Mouse (Mus musculus): Measurements from ENCODE around the gene Ppp2r5e.

Gene Ppp2r5e

DNA sequence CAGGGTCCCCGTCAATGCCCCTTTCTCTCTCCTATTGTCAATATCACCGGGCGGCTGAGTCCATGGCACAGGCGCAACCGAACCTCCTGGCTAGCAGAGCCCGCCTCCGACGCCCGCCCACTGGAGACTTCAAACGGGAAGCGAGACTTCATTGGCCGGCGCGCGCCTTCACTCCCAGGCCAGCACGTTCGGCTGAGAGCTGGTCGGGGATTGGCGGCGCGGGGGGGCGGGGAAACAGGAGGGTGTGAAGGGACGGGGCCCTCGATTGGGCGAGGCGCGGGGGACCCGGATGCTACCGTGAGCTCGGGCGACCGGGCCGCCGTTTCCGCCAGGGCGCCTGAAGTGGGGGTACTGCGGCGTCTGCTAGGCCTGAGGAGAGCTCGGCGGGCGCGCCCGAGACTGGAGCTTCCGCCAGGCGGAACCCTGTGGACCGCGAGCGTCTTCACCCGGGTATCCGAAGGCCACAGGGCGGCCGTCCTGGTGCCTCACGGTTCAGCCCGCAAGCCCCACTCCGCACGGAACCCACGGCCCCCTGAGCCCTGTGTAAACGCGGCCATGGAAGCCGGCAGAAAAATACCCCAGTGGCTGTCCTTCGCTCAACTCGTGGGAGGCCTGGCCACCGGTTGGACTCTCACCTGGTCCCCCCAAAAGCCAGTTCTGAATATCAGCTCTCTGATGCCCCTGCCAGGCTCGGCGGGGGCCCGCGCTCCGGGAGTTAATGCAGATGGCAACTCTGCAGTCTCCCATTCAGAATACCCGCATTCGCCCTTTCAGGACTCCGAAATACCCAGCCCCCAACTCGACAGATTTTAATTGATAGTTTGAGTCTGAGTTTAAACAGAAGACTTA lies at the start of gene Ppp2r5e:
TSS of gene Ppp2r5e (minus strand) at position 92 of the 849 bp plus-strand sequence.
- peak; percentile 98 to 99 for DNase-seq

GRCm38 (mm10) chr12:75645780-75646179 lies 49.7 kb upstream of the Ppp2r5e start:
- no peak for DNase-seq

DNA sequence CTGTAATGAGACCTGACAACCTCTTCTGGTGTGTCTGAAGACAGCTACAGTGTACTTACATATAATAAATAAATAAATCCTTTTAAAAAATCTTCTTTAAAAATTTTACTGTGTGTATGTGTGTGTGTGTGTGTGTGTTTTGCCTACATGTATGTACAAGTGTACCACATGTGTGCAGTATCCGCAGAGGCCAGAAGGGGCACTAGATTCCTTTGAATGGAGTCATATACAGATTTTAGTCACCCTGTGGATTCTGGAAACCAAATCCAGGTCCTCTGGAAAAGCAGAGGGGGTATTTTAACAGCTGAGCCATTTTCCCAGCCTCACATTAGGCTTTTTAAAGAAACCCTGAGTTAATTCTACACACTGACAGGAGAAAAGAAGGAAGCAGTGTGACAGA lies 45.7 kb upstream of the Ppp2r5e start:
- no peak for DNase-seq

DNA sequence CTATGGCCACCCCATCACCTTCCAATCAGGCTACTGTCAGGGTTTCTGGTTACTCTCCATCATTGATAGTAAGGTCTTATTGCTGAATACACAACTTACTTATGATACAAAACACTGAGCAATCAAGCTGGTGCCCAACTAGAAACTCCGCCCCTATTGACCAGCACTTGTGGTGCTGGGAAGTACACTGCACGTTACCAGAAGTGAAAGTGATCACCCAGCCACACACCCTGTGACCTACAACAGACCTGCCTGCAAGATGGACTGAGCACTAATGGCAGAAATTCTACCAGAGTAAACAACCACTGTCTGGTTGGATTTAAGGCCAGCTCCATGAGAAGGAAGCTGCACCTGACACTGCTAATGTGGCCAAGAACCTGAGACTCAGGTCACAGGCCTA lies 42.3 kb upstream of the Ppp2r5e start:
- DNase-seq, result no peak

DNA sequence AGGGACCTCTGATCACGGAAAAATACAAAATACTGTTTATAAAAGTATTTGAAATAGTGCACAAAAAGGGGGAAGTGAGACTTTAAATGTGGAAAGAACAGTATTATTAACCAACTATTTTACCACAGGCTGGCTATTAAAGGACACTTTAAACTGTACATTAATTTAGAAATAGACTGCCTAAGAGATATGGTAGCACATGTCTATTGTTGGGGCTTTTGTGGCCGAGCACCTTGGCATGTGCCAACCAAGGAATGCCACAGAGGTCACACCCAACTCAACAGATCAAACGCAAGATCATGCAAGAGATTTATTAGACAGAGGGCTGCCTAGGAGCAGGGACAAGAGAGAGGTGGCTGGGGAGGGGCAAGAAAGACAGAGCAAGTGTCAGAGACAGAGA lies 41.1 kb upstream of the Ppp2r5e start:
- DNase-seq, result no peak

- no peak for DNase-seq
These were observed 39.9 kb upstream of the Ppp2r5e start for GRCm38 (mm10) chr12:75635771-75636430.

GRCm38 (mm10) chr12:75629618-75630017 lies 33.6 kb upstream of the Ppp2r5e start:
- no peak for DNase-seq

DNA sequence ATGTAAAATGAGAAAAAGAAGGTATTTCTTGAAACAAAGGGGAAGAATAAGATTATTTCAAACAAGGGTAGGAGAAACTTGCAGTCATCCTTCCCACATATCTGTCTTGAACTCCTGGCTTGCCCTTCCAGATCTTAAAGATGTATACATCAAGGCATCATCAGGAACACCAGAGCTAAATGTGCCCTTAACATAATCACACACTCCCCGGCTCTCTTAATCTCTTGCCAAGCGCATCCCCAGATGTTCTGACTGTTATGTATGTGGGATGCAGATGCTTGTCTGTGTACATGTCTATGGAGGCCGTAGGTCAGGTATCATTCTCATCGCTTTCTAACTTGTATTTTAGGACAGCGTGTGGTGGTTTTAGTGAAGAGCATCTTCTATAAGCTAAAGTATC lies 27.2 kb upstream of the Ppp2r5e start:
- no peak for DNase-seq

GRCm38 (mm10) chr12:75622835-75623234 lies 26.8 kb upstream of the Ppp2r5e start:
- no peak for DNase-seq

DNA sequence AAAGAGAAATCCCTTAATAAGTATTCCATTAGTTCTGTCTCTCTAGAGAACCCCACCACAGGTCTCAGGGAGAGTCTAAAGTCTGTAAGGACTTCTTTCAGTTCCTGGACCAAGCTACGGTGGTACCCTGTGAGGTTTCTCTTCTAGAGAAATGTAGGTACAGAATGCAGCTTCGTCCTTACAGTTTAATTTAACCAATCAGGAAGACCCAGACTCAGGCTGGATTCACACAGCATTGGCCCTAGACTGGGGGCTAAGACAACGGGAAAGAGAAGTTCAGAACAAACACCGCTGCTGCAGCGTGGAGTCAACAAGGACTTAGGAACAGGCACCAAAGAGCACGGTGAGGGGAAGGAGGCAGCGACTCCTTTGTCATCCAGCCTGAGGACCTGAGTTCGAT lies 20.8 kb upstream of the Ppp2r5e start:
- no peak for DNase-seq

DNA sequence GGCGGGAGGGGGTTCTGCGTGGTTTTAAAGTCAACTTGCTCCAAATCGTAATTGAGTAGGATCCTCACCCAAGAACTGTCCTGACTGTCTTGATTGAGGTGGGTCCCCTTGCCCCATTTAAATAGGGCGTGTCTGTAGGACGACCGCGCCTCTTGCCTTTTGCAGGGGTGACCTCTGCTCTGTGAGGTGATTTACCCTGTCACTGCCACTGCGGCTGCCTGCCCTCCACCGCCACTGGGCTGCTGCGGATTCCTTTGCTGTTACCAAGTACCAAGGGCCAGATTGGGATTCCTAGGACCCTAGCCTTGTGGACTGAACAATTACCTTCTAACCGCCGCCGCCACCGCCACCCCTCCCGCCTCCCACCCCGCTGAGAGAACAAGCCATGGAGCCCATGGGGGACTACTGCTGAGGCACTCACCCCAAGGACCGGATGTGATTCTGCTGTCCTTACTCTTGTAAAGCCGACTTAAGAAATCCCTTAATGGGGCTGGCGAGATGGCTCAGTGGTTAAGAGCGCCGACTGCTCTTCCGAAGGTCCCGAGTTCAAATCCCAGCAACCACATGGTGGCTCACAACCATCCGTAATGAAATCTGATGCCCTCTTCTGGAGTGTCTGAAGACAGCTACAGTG lies 20.2 kb upstream of the Ppp2r5e start:
- DNase-seq, result peak in 1 of 2 experiments; percentile 14

DNA sequence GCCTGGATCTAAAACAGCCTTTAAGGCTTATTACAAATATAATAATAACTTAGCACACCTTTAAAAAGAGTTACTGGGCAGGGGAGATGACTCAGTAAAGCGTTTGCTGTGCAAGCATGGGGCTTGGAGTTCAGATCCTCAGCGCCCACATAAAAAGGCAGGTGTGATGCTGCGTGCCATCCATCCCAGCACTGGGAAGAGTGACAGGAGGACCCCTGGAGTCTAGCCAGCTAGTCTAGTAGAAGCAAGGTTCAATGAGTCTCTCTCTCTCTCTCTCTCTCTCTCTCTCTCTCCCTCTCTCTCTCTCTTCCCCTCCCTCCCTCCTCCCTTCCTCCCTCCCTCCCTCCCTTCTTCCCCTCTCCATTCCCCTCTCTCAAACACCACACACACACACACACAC lies 19.5 kb upstream of the Ppp2r5e start:
- no peak for DNase-seq

- DNase-seq, result no peak
These were observed 16.7 kb upstream of the Ppp2r5e start for GRCm38 (mm10) chr12:75612711-75613110.

- DNase-seq, result peak; percentile 76 to 77
These were observed 3.4 kb upstream of the Ppp2r5e start for GRCm38 (mm10) chr12:75599490-75599889.

DNA sequence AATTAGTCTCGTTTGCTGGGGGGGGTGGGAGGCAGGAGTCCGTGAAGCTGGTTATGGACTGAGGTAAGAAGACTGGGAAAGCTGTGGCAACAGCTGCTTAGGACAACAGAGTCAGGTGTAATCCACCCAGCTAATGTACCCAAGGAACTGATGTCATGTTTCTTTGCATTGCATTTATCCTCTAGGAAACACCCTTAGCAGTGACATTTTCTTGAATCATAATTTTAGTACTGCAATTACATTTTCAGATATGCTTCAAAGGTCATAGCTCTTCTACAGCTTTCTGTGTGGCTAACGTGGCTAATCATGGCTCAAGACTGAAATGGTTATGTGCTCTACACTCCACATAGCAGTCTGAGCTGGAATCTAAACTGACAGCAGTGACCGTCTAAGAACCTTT lies 2.9 kb upstream of the Ppp2r5e start:
- DNase-seq, result no peak

DNA sequence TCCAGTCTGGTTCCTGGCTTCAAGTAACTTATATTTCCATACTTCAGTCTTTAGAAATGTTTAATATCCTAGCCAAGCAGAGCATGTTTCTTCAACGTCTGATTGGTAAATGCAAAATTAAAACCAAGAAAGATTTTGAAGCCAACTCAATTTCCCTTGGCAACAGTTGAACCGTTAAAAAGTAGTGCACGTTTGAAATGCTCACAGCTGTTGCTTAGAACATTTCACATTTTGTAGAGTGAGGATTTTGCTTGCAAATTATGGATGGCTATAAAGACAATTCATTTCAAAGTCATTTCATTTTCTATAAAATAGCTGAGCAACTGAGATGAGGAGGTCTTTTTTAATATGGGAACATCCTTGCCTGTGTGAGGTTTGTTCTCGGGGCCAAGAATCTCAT lies 1.7 kb upstream of the Ppp2r5e start:
- DNase-seq, result no peak

GRCm38 (mm10) chr12:75595291-75596153 lies 523 bp downstream of the Ppp2r5e start:
- DNase-seq, result peak in 1 of 2 experiments; percentile 28

DNA sequence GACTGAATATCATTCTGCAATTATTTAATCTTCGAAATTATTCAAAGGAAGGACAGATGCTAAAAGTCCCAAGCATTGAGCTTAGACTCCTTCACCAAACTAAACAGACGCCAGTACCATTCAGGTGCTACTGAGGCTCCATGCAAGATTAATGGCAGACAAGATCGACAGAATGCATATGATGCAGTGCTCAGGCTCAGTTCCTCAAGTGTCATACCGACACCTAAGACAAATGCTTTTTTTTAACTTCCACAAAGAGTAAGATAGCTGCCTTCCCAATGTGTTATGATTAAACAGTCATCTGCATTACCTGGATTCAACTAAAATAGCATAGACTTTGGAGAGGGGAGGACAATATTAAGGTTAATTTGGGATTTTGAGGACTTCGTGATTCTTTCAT lies 1.6 kb downstream of the Ppp2r5e start:
- DNase-seq, result no peak

- no peak for DNase-seq
These were observed 2.2 kb downstream of the Ppp2r5e start for GRCm38 (mm10) chr12:75593817-75594216.

- DNase-seq, result no peak
These were observed 8.5 kb downstream of the Ppp2r5e start for GRCm38 (mm10) chr12:75587501-75587900.

- DNase-seq, result no peak
These were observed 12.3 kb downstream of the Ppp2r5e start for GRCm38 (mm10) chr12:75583776-75584175.

- peak in 1 of 2 experiments; percentile 22 for DNase-seq
These were observed 17.0 kb downstream of the Ppp2r5e start for GRCm38 (mm10) chr12:75579076-75579475.

- no peak for DNase-seq
These were observed 18.8 kb downstream of the Ppp2r5e start for GRCm38 (mm10) chr12:75577255-75577654.

All from kidney, adult 8-10 months (tissue).